Mouse (Mus musculus) inflammation-experienced regulatory T-cells, adult 6 months (primary cell): Measurements from ENCODE around the gene Ccr3. TPM values are rescaled to one million over a fixed set of nuclear protein-coding genes. Genes with fewer than 3 reads are reported as not detected.
"Not testable (repeated sequence)": the region's sequence is repeated elsewhere in the genome, so short reads cannot be mapped to it uniquely, and the experiment has no call there.

Source experiments
- ATAC-seq: one replicate; pipeline ENCODE4 v1.8.0; 2017
- polyA plus RNA-seq, 3 experiments: library from polyadenylated mRNA; unstranded; fragments of 100-300 nt; shearing (Covaris generic); gene quantifications; one replicate each; pipeline ENCODE4 v1.2.1; 2017

The Ccr3 gene
- 1 to 10 TPM in 2 of 3 experiments, under 1 TPM in 1; 0.28 to 2.0 (median 1.0) TPM for polyA plus RNA-seq

DNA sequence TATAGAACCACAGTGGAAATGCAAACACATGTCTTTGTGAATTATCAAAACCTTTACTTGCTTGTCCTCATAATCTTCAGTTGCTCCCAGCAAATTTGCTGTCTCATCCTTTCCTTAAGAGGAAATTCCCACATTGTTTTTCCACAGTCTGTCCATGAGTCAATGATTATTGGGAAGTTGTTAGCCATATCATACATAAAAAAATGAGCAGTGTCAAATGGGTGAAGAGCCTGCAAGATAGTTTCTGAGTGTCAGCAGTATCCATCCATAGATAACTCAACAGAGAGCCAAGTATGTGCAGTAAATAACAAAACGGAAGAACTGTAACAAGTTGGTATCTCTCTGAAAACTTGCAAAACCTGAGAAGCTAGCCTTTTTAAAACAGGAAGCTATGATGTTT lies at the start of gene Ccr3:
TSS of gene Ccr3 (plus strand) at position 301 of the 400 bp plus-strand sequence.
- no peak for ATAC-seq

DNA sequence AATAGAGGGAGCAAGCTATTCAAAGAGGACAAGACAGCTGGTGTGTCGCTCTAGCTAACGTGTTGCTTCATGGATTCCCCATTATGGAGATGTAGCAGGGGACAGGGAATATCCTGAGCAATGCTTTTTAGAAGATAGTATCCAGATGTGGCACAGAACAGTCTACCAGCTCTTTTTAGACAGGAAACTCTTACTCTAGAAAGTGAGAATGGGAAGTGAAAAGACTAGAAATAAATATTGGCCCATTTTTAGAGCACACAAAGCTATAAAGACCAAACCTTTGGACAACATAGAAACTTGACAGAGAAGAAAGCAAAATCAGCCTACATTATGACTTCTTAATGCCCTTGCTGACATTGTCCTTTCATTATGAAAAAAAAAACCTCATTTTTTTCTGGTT lies 46.1 kb upstream of the Ccr3 start:
- ATAC-seq = no peak

- ATAC-seq = no peak
Measured at GRCm38 (mm10) chr9:123976876-123977663, 44.7 kb upstream of the Ccr3 start.

GRCm38 (mm10) chr9:123978308-123978707 lies 43.5 kb upstream of the Ccr3 start, which contains the start of gene Ccr1l1:
Gene Ccr1l1 (minus strand): TSS chr9:123978408.
- no peak for ATAC-seq

DNA sequence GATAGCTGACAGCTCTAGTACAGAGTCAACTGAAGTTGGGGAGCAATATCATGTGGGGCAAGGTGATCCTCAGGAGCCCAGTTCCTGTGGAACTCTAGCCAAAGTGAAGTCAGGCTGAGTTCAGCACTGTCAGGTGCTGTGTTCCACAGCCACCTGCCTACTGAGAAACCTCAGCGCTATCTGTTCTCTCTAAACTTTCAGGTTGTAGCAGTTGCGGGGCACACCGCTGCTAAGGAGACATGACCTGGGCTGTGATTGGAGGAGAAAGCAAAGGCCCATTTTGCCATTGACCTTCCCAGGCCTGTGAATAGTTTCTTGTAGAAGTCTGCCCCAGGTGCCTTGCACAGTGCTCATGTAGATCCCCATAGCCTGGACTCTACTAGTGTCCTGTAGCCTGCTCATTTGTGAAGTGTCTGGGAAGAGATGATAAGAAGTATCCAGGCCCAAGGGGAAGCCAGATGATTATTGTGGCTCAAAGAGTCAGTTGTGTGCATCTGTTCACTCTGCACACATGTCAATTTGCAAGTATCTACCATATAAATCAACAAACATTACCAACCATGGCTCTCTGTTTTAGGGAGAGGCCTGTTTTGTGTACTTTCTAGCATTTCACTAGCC lies 40.8 kb upstream of the Ccr3 start:
- ATAC-seq = not testable (repeated sequence)

DNA sequence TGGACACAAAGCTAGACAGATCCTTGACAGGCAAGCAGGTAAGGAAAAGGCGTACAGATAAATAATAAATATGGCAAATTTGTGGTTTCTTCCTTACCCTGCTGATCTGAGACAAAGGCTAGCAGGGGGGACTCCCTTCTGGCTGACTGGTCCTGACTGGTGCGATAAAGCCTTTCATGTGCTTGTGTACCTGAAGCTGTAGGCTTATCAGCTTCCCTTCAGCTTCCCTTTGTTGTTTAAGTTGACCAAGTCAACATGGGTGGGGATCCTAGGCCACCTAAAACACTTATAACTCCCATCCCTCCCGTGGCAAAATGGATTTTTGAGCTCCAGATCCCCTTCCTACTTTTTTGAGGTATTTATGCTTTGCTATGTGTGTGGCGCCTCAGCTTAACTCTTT lies 39.9 kb upstream of the Ccr3 start:
- no peak for ATAC-seq

DNA sequence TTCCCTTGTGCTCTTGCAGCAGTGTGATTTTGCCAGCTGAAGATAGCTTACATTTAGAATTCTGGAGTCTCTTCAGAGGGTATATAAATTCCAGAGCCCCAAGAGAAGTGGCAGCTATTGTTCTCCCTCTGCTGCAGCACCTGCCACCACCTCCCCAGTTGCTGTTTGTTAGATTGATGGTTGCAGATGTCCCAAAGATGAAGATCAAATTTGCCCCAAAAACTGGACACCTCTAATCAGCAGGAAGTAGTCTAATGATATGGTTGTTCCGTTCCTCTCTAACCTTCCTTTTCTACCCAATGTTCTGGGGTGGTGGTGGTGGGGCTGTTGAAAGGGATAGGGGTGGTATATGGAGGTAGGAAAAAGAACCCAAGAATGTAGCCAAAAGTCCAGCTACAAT lies 39.1 kb upstream of the Ccr3 start:
- no peak for ATAC-seq

- ATAC-seq = no peak
Measured at GRCm38 (mm10) chr9:123984943-123985342, 36.8 kb upstream of the Ccr3 start.

DNA sequence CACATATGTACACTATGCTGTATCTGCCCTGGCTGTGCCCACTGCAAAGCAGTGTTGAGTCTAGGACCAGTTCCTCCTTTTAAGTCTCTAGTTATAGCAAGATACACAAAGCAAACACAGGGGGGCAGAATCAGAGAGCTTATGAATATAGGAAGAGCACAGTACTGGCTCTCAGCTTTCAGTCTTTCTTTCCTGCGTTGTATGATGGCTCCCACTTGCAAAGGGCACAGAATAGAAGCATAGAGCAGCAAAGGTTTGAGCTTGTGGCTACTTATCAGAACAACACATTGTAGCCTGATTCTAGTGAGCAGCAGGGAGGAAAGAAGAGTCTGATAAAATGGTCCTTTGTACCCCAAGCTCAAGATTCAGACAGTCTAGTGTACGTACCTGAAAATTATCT lies 35.6 kb upstream of the Ccr3 start:
- ATAC-seq = peak; percentile 70

DNA sequence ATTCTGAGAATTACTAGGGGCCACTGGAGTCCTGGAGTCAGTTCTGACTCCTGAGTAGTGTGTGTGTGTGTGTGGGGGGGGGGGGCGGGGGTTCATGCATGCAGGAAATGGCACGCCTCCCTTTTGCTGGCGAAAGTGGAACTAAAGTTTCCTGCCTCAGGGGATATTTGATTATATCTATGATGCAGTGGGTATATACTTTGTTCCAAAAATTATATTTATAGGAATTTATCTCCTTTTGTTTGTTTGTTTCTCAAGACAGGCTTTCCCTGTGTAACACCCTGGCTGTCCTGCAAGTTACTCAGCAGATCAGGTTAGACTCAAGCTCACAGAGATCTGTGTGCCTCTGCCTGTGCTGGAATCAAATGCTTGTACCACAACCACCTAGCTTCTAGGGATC lies 32.1 kb upstream of the Ccr3 start:
- peak; percentile 91 for ATAC-seq

GRCm38 (mm10) chr9:123991312-123991906 lies 30.4 kb upstream of the Ccr3 start:
- ATAC-seq = no peak

DNA sequence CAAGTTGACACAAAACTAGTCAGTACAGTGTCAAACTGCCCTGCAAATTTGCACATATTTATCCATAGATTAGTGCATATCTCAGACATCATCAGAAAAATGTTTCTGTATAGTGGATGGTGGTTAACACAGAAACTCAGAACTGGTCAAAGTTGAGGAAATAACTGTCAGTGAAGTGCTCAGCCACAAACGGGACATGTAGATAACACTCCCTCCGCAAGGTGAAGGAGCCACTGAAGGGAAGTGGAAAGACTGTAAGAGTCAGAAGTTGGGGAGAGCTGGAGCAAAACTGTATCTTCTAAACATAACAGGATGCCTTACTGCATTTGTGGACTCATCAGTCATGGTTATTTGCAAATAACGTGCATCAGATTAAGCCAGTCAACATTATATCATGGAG lies 24.1 kb upstream of the Ccr3 start:
- no peak for ATAC-seq

DNA sequence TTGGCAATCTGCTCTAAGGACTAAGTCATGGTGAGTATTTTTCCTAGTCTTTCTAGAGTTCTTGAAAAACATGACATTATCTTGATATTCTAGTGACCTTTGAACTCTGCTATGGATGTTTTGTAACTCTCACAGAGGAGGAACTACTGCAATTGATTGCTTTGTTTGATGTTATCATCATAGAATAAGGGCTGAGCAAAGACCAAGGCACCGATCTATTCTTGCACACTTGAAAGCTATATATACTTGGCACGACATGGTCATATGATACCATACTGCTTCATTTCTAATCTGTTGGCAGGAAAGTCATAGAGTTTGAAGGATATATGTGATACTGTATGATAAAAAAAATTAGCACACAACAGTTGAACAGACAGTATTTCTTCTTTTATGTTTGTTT lies 22.0 kb upstream of the Ccr3 start:
- no peak for ATAC-seq

DNA sequence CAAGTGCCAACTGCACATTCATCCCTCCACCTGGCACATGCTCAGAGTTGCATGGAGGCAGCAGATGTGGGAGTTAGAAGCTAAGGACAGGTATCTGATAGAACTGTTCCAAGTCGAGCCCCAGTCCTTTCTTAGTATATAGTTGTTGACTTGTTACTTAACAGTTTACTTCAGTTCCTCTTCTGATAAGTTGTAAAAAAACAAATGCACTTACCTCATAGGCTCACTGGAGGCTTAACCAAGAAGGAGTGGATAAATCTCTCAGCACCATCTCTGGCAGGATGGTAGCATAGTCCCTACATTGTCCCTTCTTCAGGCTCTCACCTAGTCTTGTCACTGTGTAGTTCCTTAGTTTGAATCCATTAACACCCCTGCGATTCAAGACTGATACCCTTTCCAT lies 9.1 kb upstream of the Ccr3 start:
- ATAC-seq = no peak

DNA sequence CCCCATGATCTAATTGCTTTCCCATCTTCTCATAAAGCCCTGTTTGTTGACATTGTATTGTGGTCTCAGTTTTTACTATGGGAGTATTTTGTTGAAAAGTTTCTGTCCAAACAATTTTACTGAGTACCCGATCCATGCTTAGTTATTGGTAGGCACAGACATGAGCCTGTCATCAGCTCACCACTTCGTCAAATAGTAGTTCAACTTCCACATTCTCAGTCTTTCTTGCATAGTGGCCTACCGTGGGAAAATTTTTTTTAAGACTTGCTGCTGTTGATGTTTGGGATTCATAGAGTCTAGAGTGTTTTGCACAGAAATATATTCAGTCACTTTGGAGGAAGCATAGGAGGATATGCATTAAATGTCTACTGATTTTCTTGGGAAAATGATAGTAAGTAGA lies 8.5 kb upstream of the Ccr3 start:
- ATAC-seq = no peak

GRCm38 (mm10) chr9:124014985-124015652 lies 6.7 kb upstream of the Ccr3 start:
- no peak for ATAC-seq

- no peak for ATAC-seq
Measured at GRCm38 (mm10) chr9:124016048-124016447, 5.7 kb upstream of the Ccr3 start.

- ATAC-seq = no peak
Measured at GRCm38 (mm10) chr9:124019887-124020286, 1.9 kb upstream of the Ccr3 start.

GRCm38 (mm10) chr9:124033345-124033744 lies 11.6 kb downstream of the Ccr3 start:
- ATAC-seq = no peak

- no peak for ATAC-seq
Measured at GRCm38 (mm10) chr9:124037707-124038106, 15.9 kb downstream of the Ccr3 start.

GRCm38 (mm10) chr9:124038158-124038582 lies 16.4 kb downstream of the Ccr3 start:
- ATAC-seq = no peak

DNA sequence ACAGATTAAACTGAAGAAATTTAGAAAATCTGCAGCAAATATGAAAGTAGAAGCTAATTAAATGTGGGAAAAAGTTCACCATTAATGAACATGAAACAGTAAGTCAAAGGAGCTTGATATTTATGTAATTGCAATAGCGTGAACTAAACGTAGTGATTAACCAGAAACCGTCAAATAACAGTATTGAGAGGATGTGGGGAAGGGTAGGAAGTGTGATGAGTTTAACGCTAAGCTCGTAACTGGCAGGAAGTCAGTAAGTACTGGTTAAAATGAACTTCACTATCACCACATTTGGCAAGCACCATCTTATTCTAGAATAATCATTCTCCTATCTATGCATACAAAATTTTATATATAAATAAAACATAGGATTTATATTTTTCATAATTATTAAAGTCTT lies 17.2 kb downstream of the Ccr3 start:
- ATAC-seq = peak; percentile 97

- no peak for ATAC-seq
Measured at GRCm38 (mm10) chr9:124040932-124041331, 19.2 kb downstream of the Ccr3 start.
